Mouse (Mus musculus): ENCODE results near the gene Cspg5. TPM values are rescaled to one million over a fixed set of nuclear protein-coding genes. Genes with fewer than 3 reads are reported as not detected.
A peak's percentile ranks its signal among the peaks of the same experiment; 100 is the strongest.

The Cspg5 gene
- polyA plus RNA-seq, 1 experiment from 2014 or later = 3.7 TPM

DNA sequence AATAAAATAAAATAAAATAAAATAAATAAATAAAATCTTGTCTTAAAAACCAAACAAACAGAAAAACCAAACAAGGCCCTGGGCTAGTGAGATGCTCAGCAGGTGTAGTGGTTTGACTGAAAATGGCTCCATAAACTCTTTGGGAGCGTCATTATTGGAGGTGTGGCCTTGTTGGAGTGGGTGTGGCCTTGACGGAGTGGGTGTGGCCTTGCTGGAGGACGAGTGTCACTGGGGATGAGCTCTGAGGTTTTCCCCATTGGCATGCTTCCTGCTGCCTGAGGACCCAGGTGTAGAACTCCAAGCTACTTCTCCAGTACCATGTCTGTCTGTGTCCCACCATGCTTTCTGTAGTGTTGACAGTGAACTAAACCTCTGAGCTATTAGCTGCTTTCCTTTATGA lies 51.2 kb downstream of the Cspg5 start:
- ATAC-seq (ENCODE audit: low FRiP score, low read depth) = no peak
- H3K27ac ChIP-seq = no peak overlapping the region
- H3K27me3 ChIP-seq = no peaks in the 10 kb centered on the region
- no peaks in the 10 kb centered on the region for H3K4me1 ChIP-seq
- no peak overlapping the region for H3K4me2 ChIP-seq (replicated peaks)
- no peak overlapping the region for H3K4me3 ChIP-seq
- H3K36me3 ChIP-seq = no peaks in the 10 kb centered on the region
- WGBS = 39% methylated on average over 3 of the region's 3 CpGs
- no peaks in the 10 kb centered on the region for H3K9me3 ChIP-seq
- no peak overlapping the region for H3K9ac ChIP-seq

DNA sequence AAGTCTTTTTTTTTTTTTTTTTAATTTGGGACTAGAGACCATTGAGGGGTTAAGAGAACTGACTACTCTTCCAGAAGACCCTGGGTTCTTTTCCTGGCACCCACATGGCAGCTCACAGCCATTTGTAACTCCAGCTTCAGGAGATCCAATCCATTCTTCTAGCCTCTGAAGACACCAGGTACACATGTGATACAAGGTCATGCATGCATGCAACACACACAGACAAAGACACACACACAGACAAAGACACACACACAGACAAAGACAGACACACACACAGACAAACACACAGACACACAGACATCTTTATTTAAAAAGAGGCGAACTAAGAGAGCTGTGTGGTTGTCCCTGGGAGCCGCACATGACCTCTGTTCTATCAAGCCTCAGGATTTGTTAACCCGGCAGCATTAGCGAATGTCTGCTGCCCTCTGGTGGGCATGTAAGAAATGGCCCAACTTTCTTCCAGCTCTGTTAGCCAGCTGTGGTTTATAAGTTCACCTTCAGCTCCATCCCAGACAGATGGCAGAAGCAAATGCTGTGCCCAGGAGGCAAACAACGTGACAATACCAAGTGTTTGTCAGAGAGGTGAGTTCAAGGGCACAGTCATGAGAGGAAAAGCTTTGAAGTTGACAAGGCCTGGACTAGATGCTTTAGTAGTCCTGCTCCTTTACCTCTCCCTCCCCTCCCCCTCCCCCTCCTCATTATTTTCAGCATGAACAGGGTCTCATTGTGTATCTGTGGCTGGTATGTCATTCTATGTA lies 53.5 kb downstream of the Cspg5 start:
- H3K9me3 ChIP-seq = peaks cover 2% of the 10 kb centered on the region; the same call in 1 of the 2 replicates
- no peak overlapping the region for H3K4me3 ChIP-seq
- no peaks in the 10 kb centered on the region for H3K4me1 ChIP-seq
- no peak overlapping the region for H3K27ac ChIP-seq
- 5% methylated on average over 5 of the region's 5 CpGs for WGBS
- H3K27me3 ChIP-seq = no peaks in the 10 kb centered on the region
- no peaks in the 10 kb centered on the region for H3K36me3 ChIP-seq
- no peak overlapping the region for H3K4me2 ChIP-seq (replicated peaks)
- no peak overlapping the region for H3K9ac ChIP-seq
- ATAC-seq (ENCODE audit: low FRiP score, low read depth) = peak; percentile 66

DNA sequence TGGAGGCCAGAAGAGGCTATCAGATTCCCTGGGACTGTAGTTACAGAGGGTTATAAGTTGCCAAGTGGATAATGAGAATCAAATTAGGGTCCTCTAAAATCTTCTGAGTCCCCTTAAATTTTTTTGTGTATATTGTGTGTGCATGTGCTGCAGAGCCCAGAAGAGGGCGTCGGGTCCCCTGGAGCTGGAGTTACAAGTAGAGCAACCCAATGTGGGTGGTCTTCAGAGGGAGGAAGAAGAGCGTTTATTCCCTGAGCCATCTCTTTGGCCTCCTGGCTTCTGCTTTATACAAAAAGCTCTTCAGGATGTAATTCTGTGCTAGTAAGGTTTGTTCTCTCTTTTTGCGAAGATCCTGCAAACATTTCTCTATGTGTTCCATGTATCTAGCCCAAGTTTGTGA lies 60.9 kb downstream of the Cspg5 start:
- Histone ChIP-seq H3K4me3 (peak overlapping the region; percentile 62), H3K9me3 (peaks cover 2% of the 10 kb centered on the region; the same call in 1 of the 2 replicates), H3K27ac (peak overlapping the region; percentile 94), H3K4me1 (peaks cover 7% of the 10 kb centered on the region), H3K4me2 (replicated peaks) (peak overlapping the region; percentile 71), H3K36me3 (no peaks in the 10 kb centered on the region), H3K9ac (peak overlapping the region; percentile 83), H3K27me3 (no peaks in the 10 kb centered on the region)
- 0% methylated on average over 4 of the region's 4 CpGs for WGBS
- no peak; the same call in 1 of the 2 replicates for ATAC-seq (ENCODE audit: low FRiP score, low read depth)

DNA sequence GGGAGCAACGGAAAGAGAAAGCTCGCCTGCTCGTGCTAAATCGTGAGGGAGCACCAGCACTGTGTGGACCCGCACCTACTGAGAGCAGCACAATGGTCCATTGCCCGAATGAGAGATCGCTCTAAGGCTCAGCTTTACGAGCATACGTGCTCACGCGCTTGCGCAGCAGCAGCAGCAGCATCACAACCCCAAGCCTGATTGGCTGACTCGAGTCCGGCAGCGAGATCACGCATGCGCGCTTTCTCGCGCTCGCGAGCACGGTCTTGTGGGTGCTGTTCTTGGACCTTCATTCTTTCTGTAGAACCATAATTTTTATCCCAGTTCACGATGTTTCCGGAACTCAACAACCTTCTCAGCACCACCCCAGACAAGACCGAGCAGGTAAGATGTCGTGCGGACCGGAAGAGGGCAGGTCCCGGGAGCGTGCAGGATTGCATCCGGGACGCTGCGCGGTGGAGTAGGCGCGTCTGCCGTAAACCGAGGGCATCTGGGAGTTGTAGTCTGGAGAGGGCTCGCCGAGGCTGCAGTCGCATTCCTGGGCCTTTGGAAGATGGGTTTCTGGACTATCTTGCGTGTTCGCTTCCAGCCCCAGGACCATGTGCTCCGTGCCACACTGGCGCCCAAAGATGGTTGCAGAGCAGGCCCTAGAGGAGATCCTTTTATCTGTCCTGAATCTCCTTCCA lies 61.5 kb downstream of the Cspg5 start, which contains the start of gene Elp6:
Gene Elp6, plus strand, starts transcription at position 205 of the 683 bp plus-strand sequence.
- Histone ChIP-seq H3K4me1 (peaks cover 7% of the 10 kb centered on the region), H3K27me3 (no peaks in the 10 kb centered on the region), H3K27ac (peak within 1 kb of the TSS; percentile 94), H3K4me3 (peak within 1 kb of the TSS; percentile 62), H3K4me2 (replicated peaks) (peak within 1 kb of the TSS; percentile 71), H3K9me3 (peaks cover 2% of the 10 kb centered on the region; the same call in 1 of the 2 replicates), H3K9ac (peak within 1 kb of the TSS; percentile 83), H3K36me3 (peaks cover 5% of the 10 kb centered on the region)
- peak; percentile 99 for ATAC-seq (ENCODE audit: low FRiP score, low read depth)
- under 1% methylated on average over 46 of the region's 46 CpGs for WGBS

GRCm38 (mm10) chr9:110306371-110306770 lies 62.8 kb downstream of the Cspg5 start:
- H3K9me3 ChIP-seq = no peaks in the 10 kb centered on the region
- peak overlapping the region; percentile 71 for H3K4me2 ChIP-seq (replicated peaks)
- 88% methylated on average over 5 of the region's 5 CpGs for WGBS
- H3K4me3 ChIP-seq = peak overlapping the region; percentile 62; the same call in 1 of the 2 replicates
- no peak overlapping the region for H3K9ac ChIP-seq
- H3K27me3 ChIP-seq = no peaks in the 10 kb centered on the region
- H3K27ac ChIP-seq = no peak overlapping the region
- no peak for ATAC-seq (ENCODE audit: low FRiP score, low read depth)
- H3K4me1 ChIP-seq = peaks cover 7% of the 10 kb centered on the region
- H3K36me3 ChIP-seq = peaks cover 17% of the 10 kb centered on the region

Small RNA genes within 50 kb of the gene (microRNA-seq; reads per million reads assigned to microRNA genes)
- 73.5 reads per million, percentile 49 among the genes with 10 or more reads in this experiment for gene Mir6236

Other genes starting within 250 kb of the Cspg5 start
- 174 and 188 TPM in 2 replicates for gene Smarcc1, start 126.1 kb upstream of the Cspg5 start, polyA plus RNA-seq (2015; fragmentation: Nextera tagmentation; extraction: Ambion mirVana)
- 158 TPM in 2 replicates for gene Dhx30, start 126.0 kb upstream of the Cspg5 start, polyA plus RNA-seq (2015; fragmentation: Nextera tagmentation; extraction: Ambion mirVana)
- 34.4 and 35.8 TPM in 2 replicates for gene Elp6, start 61.4 kb downstream of the Cspg5 start, polyA plus RNA-seq (2015; fragmentation: Nextera tagmentation; extraction: Ambion mirVana)
- gene Scap, start 89.5 kb downstream of the Cspg5 start, polyA plus RNA-seq (2015; fragmentation: Nextera tagmentation; extraction: Ambion mirVana) = 39.7 and 40.2 TPM in 2 replicates
- gene Ptpn23, start 164.4 kb downstream of the Cspg5 start, polyA plus RNA-seq (2015; fragmentation: Nextera tagmentation; extraction: Ambion mirVana) = 17.7 and 17.9 TPM in 2 replicates
- 0.97 and 0.98 TPM in 2 replicates for gene Ngp, start 176.0 kb downstream of the Cspg5 start, polyA plus RNA-seq (2015; fragmentation: Nextera tagmentation; extraction: Ambion mirVana)
- gene Klhl18, start 232.9 kb downstream of the Cspg5 start, polyA plus RNA-seq (2015; fragmentation: Nextera tagmentation; extraction: Ambion mirVana) = 9.3 and 9.9 TPM in 2 replicates
- gene Kif9, start 233.2 kb downstream of the Cspg5 start, polyA plus RNA-seq (2015; fragmentation: Nextera tagmentation; extraction: Ambion mirVana) = 1.1 TPM in 2 replicates

All from limb, embryonic 13.5 days (tissue).